Mouse (Mus musculus): ENCODE measurements around the gene Lhfp. TPM values are rescaled to one million over a fixed set of nuclear protein-coding genes. Genes with fewer than 3 reads are reported as not detected.

Gene Lhfp
- total RNA-seq, 1 experiment from 2014 or later = 0.29 TPM

GRCm38 (mm10) chr3:53284471-53285177 is 243.3 kb downstream of the Lhfp start:
- no peak for ATAC-seq (replicated peaks; ENCODE audit: insufficient number of reproducible peaks, low FRiP score, low TSS enrichment, poor library complexity, severe bottlenecking)

GRCm38 (mm10) chr3:53288662-53289061 is 247.3 kb downstream of the Lhfp start:
- ATAC-seq (replicated peaks; ENCODE audit: insufficient number of reproducible peaks, low FRiP score, low TSS enrichment, poor library complexity, severe bottlenecking) = no peak

DNA sequence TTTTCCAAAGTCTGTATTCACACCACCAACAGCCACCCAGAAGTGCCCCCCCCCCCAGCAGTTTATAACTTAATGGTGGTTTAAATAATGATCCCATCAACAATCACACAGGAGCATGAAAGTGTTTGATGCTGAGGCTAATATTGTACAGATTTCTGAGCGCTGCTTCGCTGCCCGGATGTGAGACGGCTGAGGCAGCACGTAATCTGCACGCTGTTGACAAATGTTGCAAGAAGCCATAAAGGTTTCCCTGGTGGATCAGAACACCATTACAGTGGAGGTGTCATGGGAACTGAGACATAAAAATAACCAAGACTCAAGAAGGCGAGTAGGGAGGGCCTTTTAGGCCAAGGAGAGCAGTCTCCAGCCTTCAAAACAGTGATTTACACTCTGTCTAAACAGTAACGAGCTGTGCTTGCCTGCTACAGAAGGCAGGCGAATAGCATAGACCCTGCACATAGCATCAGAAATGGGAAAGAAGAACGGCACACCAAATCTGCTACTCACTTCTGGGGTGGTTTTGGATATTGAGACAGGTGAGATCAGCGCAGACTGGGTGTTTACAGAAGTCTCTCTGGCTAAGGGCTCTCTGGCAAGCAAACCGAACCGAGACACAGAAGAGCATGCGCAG is 248.4 kb downstream of the Lhfp start:
- ATAC-seq (replicated peaks; ENCODE audit: insufficient number of reproducible peaks, low FRiP score, low TSS enrichment, poor library complexity, severe bottlenecking) = no peak

- ATAC-seq (replicated peaks; ENCODE audit: insufficient number of reproducible peaks, low FRiP score, low TSS enrichment, poor library complexity, severe bottlenecking) = no peak
Observed at GRCm38 (mm10) chr3:53291185-53291584, 249.9 kb downstream of the Lhfp start.

GRCm38 (mm10) chr3:53291945-53292344 is 250.6 kb downstream of the Lhfp start:
- ATAC-seq (replicated peaks; ENCODE audit: insufficient number of reproducible peaks, low FRiP score, low TSS enrichment, poor library complexity, severe bottlenecking) = no peak

DNA sequence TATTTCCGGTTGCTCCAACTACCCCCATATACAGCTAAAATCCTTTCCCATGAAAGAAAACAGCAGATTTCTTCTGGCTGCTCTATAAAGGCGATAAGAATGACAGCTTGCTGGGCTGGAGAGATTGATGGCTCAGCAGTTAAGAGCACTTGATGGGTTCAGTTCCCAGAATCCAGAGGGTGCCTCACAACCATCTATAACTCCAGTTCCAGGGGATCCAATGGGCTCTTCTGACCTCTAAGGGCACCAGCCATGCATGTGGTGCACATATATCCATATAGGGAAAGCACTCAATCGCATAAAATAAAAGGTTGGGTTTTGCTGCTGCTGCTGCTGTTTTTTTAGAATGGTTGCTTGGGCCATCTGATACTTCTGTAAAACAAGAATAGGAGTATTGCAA is 251.1 kb downstream of the Lhfp start:
- no peak for ATAC-seq (replicated peaks; ENCODE audit: insufficient number of reproducible peaks, low FRiP score, low TSS enrichment, poor library complexity, severe bottlenecking)

DNA sequence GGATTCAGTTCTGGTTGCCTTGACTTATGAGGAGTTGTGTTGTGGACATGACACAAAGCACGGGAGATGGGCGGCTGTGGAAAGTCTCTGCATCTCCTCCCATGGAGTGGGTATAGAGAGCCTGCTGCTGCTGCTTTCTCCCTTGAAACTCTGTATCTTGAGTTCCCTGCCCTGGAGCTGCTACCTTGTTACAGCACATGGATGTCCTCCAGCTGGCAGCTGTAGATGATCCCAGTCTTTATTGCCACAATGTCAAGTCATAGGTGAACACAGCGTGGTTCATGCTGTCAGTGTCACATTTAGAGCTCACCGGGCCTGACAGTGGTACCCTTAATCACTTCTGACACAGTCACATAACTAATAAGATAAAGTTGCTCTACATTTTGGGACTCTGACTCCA is 251.7 kb downstream of the Lhfp start:
- no peak for ATAC-seq (replicated peaks; ENCODE audit: insufficient number of reproducible peaks, low FRiP score, low TSS enrichment, poor library complexity, severe bottlenecking)

- ATAC-seq (replicated peaks; ENCODE audit: insufficient number of reproducible peaks, low FRiP score, low TSS enrichment, poor library complexity, severe bottlenecking) = no peak
Observed at GRCm38 (mm10) chr3:53293901-53294433, 252.6 kb downstream of the Lhfp start.

DNA sequence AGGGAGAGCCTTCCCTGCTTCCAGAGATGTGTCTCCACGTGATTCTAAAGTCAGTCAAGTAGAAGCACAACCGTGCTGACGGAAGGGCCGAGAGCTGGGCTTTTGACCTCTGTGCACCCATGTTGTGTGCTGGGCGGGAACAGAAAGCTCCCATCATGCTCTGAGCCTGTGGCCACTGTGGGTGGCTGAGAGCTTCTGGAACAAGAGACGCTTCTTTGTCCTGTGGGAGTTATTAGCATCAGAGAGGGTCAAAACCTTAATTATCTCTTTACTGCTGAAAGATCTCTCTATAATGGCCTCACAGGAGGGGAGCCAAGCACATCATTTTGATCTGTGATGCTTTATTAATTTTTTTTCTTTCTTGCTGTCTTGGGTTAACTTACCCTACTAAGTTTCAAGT is 253.5 kb downstream of the Lhfp start:
- ATAC-seq (replicated peaks; ENCODE audit: insufficient number of reproducible peaks, low FRiP score, low TSS enrichment, poor library complexity, severe bottlenecking) = no peak

- no peak for ATAC-seq (replicated peaks; ENCODE audit: insufficient number of reproducible peaks, low FRiP score, low TSS enrichment, poor library complexity, severe bottlenecking)
Observed at GRCm38 (mm10) chr3:53301866-53302265, 260.5 kb downstream of the Lhfp start.

DNA sequence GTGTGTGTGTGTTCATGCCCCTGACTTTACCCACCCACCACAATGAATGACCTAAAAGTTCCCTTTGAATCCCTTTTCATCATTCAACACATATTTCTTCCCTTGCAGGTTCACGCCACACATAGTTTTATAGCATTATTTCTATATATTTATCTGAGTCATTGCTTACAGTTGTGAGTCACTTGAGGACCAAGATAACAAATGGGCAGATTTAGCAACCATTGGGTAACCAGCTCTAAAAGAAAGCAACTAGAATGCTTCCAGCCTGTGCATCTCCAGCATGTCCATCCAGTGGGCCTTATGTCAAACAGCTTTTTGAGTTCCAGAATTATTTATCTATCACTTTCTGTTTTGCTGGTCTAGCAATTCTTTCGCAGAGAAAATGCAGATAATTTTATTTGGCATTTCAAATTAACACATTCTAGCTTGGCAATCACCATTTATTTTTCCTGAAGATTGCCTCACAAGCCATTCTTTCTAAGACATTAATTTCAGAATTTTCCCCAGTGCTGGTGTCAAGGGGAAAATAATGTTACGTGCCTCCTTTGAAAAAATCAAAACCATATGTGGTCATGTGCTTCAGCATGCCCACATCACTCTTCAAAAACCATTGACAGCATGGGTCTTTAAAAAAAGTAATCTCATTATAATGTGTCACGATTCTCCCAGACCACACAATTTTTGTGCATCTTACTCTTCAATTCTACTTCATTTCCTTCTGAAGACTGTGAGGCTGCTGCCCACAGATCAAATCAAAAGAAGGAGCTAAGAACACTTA is 263.0 kb downstream of the Lhfp start:
- no peak for ATAC-seq (replicated peaks; ENCODE audit: insufficient number of reproducible peaks, low FRiP score, low TSS enrichment, poor library complexity, severe bottlenecking)

GRCm38 (mm10) chr3:53305860-53306259 is 264.5 kb downstream of the Lhfp start:
- ATAC-seq (replicated peaks; ENCODE audit: insufficient number of reproducible peaks, low FRiP score, low TSS enrichment, poor library complexity, severe bottlenecking) = no peak

DNA sequence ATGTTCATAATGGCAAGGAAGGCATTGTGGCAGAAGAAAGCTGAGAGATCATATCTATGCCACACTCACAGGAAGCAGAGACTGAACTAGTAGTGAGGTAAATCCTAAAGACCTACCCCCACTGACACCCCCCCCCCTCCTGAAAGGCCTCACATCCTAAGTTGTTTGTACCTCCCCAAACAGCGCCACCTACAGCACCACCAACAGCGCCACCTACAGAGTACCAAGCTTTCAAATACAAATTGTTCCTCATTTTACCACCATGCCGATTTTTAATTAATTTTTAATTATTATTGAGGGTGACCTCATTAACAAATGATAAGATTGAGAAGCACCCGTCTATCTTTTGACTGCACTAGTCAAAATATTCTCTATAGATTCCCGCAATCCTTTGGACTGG is 267.3 kb downstream of the Lhfp start:
- ATAC-seq (replicated peaks; ENCODE audit: insufficient number of reproducible peaks, low FRiP score, low TSS enrichment, poor library complexity, severe bottlenecking) = no peak

DNA sequence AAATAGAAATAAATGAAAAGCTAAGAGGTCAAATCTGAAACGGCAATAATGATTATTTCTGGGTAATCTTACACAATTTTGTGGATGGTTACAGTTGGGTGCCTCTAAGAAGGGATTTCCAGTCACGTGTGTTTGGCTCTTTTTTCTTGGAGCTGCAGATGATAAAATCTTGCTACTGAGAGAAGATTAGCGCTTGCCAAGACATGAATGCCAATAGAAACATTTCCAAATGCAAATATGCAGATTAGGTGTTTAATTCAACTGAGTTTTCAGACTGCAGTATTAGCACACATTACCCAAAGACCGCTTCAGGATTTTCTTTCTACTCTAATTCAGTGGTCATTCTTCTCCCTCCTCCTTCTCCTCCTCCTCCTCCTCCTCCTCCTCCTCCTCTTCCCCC is 268.8 kb downstream of the Lhfp start:
- ATAC-seq (replicated peaks; ENCODE audit: insufficient number of reproducible peaks, low FRiP score, low TSS enrichment, poor library complexity, severe bottlenecking) = no peak

GRCm38 (mm10) chr3:53310615-53311014 is 269.3 kb downstream of the Lhfp start:
- no peak for ATAC-seq (replicated peaks; ENCODE audit: insufficient number of reproducible peaks, low FRiP score, low TSS enrichment, poor library complexity, severe bottlenecking)

Other genes with a start within 250 kb of the Lhfp start
- 31.6 to 42.1 TPM (median 34.8 TPM) in 3 replicates for gene Cog6, start 24.3 kb upstream of the Lhfp start, total RNA-seq (2017)

All from monocyte, adult 5-6 weeks (primary cell).